Mouse (Mus musculus) urinary bladder, postnatal 4 days (tissue): ENCODE results near the gene Gm4981.
"Not testable (repeated sequence)": the region's sequence is repeated elsewhere in the genome, so short reads cannot be mapped to it uniquely, and the experiment has no call there.

Experiments used
- DNase-seq, 2 experiments: peaks; one replicate each; pipeline ENCODE4 v3.0.0; 2021 to 2022; ENCODE audit warnings: low spot score in 2 of 2

Gene Gm4981

DNA sequence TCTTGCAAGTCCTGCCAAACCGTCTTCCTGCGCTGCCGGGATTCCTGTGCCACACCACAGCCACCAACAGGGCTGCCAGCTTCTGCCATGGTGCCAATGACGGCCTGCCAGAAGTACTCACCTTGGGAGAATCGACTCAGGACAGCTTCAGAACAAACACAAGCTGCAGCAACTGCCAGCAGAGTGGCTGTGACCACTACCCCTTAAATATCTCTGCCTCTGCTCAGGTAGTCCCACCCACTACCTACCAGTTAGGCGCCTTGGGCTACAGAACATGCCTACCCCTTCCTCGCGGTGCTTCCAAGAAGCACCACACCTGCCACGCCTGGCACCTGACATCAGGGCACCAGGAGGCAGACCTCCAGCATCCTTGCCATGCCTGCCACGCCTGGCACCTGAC, at the start of gene Gm4981:
Gene Gm4981 (minus strand): TSS at position 89 of the 400 bp plus-strand sequence.
- DNase-seq = peak in 1 of 2 experiments; percentile 73

GRCm38 (mm10) chr10:58282238-58282637, 45.7 kb upstream of the Gm4981 start:
- DNase-seq = no peak

- DNase-seq = no peak
These were observed 22.0 kb upstream of the Gm4981 start for GRCm38 (mm10) chr10:58258466-58258865.

GRCm38 (mm10) chr10:58255954-58256353, 19.5 kb upstream of the Gm4981 start:
- DNase-seq = no peak

DNA sequence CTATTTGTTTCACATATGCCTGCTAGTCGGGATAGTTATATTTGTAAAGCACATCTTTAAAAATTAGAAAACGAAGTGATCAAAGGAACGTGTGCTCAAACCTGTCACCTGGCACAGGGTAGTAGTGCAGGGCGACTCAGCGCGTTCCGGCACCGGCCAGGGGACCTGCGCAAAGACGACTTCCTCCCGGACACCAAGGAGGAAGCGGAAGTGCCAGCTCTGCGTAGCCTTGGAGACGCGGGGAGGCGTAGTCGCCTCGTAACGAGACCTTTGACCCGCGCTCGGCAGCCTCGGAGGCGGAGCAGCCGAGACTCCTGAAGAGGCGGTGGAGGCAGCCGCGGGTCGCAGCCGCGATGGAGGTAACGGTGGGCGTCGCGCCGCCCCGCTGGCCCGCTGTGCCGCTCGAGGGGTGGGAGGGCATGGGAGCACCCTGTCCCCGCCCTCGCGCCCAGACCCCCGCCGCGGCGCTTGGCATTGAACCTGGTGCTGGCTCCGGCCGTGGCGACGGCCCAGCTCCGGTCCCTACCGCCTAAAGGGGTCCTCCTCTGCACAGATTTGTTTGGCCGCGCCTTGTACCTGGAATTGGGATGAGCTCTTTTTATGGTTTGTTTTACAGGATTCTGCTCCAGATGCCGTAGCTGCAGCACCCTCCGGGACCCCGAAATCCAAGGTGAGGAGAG, 18.9 kb upstream of the Gm4981 start, which contains the start of gene Gcc2:
Gene Gcc2 (plus strand): TSS at position 285 of the 680 bp plus-strand sequence.
- peak; percentile 89 to 91 for DNase-seq

GRCm38 (mm10) chr10:58254635-58255175, 18.2 kb upstream of the Gm4981 start:
- DNase-seq = no peak

DNA sequence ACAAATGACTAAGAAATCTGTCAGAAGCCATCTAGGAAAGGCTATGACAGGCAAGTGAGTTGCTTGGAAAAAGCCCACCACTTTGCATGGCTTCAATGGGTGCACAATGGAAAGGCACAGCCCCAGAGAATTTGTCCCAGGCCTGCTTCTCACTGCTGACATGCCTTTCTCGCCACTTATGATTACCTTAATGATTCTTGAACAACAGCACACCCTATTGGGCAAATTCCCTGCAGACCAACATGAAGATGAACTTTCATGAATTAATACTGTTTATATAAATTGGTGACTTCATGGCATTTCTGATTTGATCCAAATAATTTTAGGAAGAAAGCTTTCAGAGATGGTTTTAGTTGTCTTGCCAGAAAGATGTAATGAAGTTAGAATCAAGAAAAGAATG, 13.0 kb upstream of the Gm4981 start:
- no peak for DNase-seq

DNA sequence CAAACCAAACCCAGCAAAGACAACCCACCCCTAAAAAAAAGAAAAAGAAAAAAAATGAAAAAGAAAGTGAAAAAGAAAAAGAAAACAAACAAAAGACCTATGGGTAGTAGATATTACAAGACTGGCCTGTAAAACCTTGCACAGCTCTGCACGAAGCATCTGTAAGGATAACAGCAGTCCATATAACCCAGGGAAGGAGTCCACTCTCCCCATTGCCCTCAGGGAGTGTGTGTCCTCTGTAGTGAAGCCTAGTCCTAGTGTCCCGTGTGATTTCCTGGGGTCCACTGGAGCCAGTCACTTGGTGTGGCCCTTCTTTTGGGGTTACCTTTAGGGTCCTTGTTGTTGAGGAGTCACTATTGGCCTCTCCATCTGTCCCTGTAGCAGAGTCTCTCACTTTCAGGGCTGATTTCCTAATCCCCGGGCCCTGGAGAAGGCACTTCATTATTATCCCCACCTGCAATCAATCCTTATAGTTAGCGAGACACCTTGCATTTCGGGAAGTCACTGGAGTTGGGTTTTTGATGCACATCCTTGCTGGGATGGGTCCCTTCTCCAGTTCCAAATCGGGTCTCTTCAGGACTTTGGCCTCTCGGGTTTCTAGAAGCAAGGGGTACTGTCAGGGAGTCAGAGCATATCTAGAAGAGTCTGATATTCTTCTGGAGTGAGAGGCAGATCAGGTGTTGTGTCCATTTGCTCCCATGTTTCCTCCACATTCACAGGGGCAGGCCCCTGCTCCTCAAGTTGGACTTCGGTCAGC, 2.7 kb upstream of the Gm4981 start:
- DNase-seq = peak; percentile 81 to 97

DNA sequence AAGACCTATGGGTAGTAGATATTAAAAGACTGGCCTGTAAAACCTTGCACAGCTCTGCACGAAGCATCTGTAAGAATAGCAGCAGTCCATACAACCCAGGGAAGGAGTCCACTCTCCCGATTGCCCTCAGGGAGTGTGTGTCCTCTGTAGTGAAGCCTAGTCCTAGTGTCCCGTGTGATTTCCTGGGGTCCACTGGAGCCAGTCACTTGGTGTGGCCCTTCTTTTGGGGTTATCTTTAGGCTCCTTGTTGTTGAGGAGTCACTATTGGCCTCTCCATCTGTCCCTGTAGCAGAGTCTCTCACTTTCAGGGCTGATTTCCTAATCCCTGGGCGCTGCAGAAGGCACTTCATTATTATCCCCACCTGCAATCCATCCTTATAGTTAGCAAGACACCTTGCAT, 1.5 kb downstream of the Gm4981 start:
- not testable (repeated sequence) for DNase-seq

GRCm38 (mm10) chr10:58233740-58234121, 2.8 kb downstream of the Gm4981 start:
- peak in 1 of 2 experiments; percentile 79 for DNase-seq

GRCm38 (mm10) chr10:58233054-58233739, 3.3 kb downstream of the Gm4981 start:
- DNase-seq = peak; percentile 71 to 87

DNA sequence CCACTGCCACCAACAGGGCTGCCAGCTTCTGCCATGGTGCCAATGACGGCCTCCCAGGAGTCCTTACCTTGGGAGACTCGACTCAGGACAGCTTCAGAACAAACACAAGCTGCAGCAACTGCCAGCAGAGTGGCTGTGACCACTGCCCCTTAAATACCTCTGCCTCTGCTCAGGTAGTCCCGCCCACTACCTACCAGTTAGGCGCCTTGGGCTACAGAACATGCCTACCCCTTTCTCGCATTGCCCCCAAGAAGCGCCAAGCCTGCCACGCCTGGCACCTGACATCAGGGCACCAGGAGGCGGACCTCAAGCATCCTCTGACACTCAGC, 3.9 kb downstream of the Gm4981 start, which contains the start of gene Duxf3:
Gene Duxf3 (minus strand): TSS at position 35 of the 329 bp plus-strand sequence.
- peak; percentile 52 to 84 for DNase-seq

GRCm38 (mm10) chr10:58231779-58232640, 4.5 kb downstream of the Gm4981 start:
- peak; percentile 89 to 100 for DNase-seq

GRCm38 (mm10) chr10:58231088-58231487, 5.4 kb downstream of the Gm4981 start:
- peak; percentile 75 to 94 for DNase-seq

DNA sequence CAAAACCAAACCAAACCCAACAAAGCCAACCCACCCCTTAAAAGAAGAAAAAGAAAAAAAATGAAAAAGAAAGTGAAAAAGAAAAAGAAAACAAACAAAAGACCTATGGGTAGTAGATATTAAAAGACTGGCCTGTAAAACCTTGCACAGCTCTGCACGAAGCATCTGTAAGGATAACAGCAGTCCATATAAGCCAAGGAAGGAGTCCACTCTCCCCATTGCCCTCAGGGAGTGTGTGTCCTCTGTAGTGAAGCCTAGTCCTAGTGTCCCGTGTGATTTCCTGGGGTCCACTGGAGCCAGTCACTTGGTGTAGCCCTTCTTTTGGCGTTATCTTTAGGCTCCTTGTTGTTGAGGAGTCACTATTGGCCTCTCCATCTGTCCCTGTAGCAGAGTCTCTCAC, 6.5 kb downstream of the Gm4981 start:
- DNase-seq = not testable (repeated sequence)

DNA sequence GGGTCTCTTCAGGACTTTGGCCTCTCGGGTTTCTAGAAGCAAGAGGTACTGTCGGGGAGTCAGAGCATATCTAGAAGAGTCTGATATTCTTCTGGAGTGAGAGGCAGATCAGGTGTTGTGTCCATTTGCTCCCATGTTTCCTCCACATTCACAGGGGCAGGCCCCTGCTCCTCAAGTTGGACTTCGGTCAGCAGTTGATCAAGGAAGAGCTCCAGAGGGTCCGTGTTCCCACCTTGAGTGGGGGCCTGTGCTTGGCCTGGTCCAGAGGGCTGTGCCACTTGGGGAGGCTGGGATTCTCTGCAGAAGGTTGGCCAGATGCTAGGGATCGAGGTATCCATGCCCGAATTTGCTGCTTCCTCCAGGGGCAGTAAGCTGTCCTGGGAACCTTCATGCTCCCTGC, 8.7 kb downstream of the Gm4981 start:
- DNase-seq = peak; percentile 76 to 85

DNA sequence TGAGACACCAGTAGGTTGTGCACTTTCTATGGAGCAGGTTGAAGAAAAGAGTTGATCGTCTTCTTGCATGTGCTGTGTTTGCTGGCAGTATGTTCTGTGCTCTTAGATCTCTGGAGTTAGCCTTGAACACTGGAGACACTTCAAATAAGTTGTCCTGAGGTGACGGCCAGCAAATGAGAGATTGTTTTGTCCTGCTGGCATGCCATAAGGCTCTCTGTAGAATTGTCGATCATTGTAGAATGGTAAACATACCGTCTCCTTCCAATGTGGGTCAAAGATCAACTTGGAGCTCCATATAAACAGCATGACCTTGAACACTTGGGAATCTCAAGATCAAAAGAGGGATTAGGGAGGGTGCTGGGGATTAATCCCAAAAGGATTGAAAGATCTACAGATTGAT, 10.1 kb downstream of the Gm4981 start:
- peak in 1 of 2 experiments; percentile 67 for DNase-seq

DNA sequence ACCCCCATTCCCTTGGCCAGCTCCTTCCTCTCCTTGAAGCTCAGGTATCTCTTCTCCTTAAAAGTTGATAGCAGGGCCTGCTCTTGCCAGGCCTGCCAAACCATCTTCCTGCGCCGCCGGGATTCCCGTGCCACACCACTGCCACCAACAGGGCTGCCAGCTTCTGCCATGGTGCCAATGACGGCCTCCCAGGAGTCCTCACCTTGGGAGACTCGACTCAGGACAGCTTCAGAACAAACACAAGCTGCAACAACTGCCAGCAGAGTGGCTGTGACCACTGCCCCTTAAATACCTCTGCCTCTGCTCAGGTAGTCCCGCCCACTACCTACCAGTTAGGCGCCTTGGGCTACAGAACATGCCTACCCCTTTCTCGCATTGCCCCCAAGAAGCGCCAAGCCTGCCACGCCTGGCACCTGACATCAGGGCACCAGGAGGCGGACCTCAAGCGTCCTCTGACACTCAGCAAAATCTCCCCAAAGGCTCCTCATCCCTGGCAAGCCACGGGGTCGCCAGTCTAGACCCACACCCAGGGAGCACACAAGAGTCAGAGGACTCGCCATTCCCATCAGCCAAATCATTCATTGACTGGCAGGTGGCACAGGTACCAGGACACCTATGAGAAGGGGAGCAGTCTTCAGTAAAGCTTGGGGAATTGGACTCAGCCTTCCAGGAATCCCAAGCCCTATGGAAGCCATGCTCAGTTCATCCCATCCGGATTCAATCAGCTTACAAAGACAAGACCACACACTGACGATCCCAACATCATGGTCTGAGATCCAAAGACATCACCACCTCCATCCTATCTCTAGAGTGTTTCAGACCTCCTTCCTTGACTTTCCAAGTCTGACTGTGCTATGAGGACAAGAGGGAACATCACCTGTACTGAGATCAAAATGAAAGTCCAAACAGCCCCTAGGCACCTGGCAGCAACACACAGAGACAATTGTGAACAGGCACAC, 11.4 kb downstream of the Gm4981 start, which contains the start of gene AW822073:
Gene AW822073 (minus strand): TSS at position 104 of the 959 bp plus-strand sequence.
- peak; percentile 76 to 94 for DNase-seq

- peak; percentile 87 to 100 for DNase-seq
These were observed 12.3 kb downstream of the Gm4981 start for GRCm38 (mm10) chr10:58223972-58224805.
